Mouse (Mus musculus) embryo, embryonic 9.5 days (tissue): ENCODE measurements around the gene Cacna1a.

Experiments used
- DNase-seq: peaks from one replicate; pipeline ENCODE4 v3.0.0-alpha.2; 2017; ENCODE audit errors: extremely low spot score

The Cacna1a gene

GRCm38 (mm10) chr8:84687705-84688100 lies 299.5 kb downstream of the Cacna1a start, which contains the start of gene Nacc1:
Gene Nacc1 (minus strand): TSS chr8:84687862.
- peak; percentile 84 for DNase-seq

- DNase-seq: peak; percentile 86
These were observed 301.1 kb downstream of the Cacna1a start for GRCm38 (mm10) chr8:84689091-84689915.
